ENCODE assay signal across 8 mouse cellular contexts in the genomic region with DNA sequence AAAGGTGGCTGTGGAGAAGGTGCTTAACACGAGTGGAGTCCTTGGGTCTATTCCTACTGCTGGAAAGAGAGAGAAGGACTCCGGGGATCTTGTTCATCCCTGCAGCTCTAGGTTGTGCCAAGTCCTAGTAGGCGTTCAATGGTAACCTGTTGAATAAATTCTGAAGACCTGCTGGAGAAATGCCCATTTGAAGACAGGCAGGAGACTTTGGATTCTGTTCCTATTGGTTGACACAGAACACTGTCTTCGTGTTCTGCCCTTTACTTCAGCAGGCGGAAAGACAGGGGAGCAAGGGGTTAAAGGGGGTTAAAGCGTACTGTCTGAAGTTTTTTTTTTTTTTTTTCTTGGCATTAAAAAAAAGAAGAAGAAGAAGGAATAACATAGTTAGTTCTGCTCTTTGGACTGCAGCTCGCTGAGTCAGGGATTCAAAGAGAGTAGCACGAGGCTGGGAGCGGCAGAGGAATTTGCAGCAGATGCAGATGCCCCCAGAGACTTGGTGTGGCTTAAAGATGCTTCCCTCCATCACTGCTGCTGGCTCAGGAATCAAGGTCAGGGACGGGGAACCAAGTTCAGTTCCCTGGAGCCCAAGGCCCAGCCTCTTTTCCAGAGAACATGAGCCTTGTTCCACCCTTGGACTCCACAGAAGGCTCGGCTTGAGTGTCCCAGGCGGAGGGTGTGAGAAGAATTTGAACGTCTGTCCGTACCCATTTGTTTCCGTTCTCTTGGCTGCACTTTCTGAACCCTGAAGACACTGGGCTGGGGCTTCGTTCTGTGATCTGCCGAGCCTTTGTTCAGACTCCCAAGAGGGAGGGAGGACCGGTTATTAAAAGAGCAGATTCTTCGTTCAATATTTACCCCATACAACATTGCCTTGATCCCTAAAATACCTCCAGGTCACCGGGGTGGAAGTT. TPM values are rescaled to one million over a fixed set of nuclear protein-coding genes. Genes with fewer than 3 reads are reported as not detected.
DNase-seq lines count a peak whose midpoint lies in the region; ATAC-seq and TF ChIP-seq lines count a peak whose summit lies in the region.

No protein-coding gene starts in this region.

- no peak for ATAC-seq in megakaryocyte, adult 5-6 weeks (ENCODE audit: poor library complexity, severe bottlenecking)
- ATAC-seq in megakaryocyte progenitor cell, adult 5-6 weeks (replicated peaks; ENCODE audit: poor library complexity), result no peak

- H3K4me3 ChIP-seq in heart, embryonic 10.5 days, result no peak overlapping the region
- no peak overlapping the region for H3K4me3 ChIP-seq in bone marrow macrophage, adult 2 months (ENCODE audit: insufficient read depth, low read length)

- intact Hi-C loops in heart, postnatal 36 days (cut with DNase I), result no loop called here

- H3K27me3 ChIP-seq in heart, embryonic 10.5 days (ENCODE audit: insufficient read depth, poor library complexity, severe bottlenecking), result 0 out of 2 replicates have a peak, but pooled peaks cover 5% of the 10 kb centered on the region

- H3K27ac ChIP-seq in heart, embryonic 10.5 days, result no peak overlapping the region
- H3K27ac ChIP-seq in bone marrow macrophage, adult 2 months (ENCODE audit: insufficient read depth, low read depth, low read length), result peak overlapping the region; percentile 33

- H3K36me3 ChIP-seq in heart, embryonic 10.5 days, result no peaks in the 10 kb centered on the region

- peak; percentile 99 for DNase-seq in heart, adult 11 months
- DNase-seq in heart, embryonic 10.5 days (ENCODE audit: low spot score), result no peak
- DNase-seq in heart, postnatal 36 days, result peak; percentile 71 to 78
- DNase-seq in lung, postnatal 14 days, result peak; percentile 59
- DNase-seq in cerebellum, postnatal 14 days, result no peak

- 0 out of 2 replicates have a peak, but pooled peaks cover 3% of the 10 kb centered on the region for H3K9me3 ChIP-seq in heart, embryonic 10.5 days

- TF ChIP-seq CTCF in bone marrow macrophage, adult 2 months (IDR thresholded peaks at IDR 0.05; ENCODE audit: low read depth, low read length), result no peak

- no peak for TF ChIP-seq POLR2A in bone marrow macrophage, adult 2 months (IDR thresholded peaks at IDR 0.05; ENCODE audit: borderline replicate concordance, low read depth, low read length)

- peaks cover 11% of the 10 kb centered on the region for H3K4me1 ChIP-seq in heart, embryonic 10.5 days
- H3K4me1 ChIP-seq in bone marrow macrophage, adult 2 months (ENCODE audit: control insufficient read depth, insufficient read depth, low read length), result peaks cover 15% of the 10 kb centered on the region

- WGBS in heart, embryonic 10.5 days, result 64% methylated on average over 20 of the region's 20 CpGs

RNA-seq across cellular contexts. Expression of a gene that starts 17.4 kb away (rescaled TPM):
- 450 and 452 TPM in 2 replicates for polyA plus RNA-seq in heart, embryonic 10.5 days (2016; fragmentation: Nextera tagmentation; extraction: Ambion mirVana)
- 483 and 496 TPM in 2 replicates for polyA plus RNA-seq in bone marrow macrophage, adult 2 months (2012; ENCODE audit: insufficient read depth, insufficient read length, missing spikeins)
- total RNA-seq in heart, postnatal 36 days (2021), result 100 to 1,000 TPM; 393 to 443 TPM
- total RNA-seq in megakaryocyte, adult 5-6 weeks (2015), result 683 and 689 TPM in 2 replicates
- 251 and 275 TPM in 2 replicates for total RNA-seq in megakaryocyte, adult 5-6 weeks (2017)
- 409 and 415 TPM in 2 replicates for total RNA-seq in megakaryocyte progenitor cell, adult 5-6 weeks (2015)
- total RNA-seq in megakaryocyte progenitor cell, adult 5-6 weeks (2017), result 139 and 157 TPM in 2 replicates

RNA-seq across cellular contexts. Expression of a gene that starts 44.4 kb away (rescaled TPM):
- 532 and 637 TPM in 2 replicates for polyA plus RNA-seq in heart, embryonic 10.5 days (2016; fragmentation: Nextera tagmentation; extraction: Ambion mirVana)
- 151 and 166 TPM in 2 replicates for polyA plus RNA-seq in bone marrow macrophage, adult 2 months (2012; ENCODE audit: insufficient read depth, insufficient read length, missing spikeins)
- total RNA-seq in heart, postnatal 36 days (2021), result 100 to 1,000 TPM; 679 to 769 TPM
- 318 and 395 TPM in 2 replicates for total RNA-seq in megakaryocyte, adult 5-6 weeks (2015)
- total RNA-seq in megakaryocyte, adult 5-6 weeks (2017), result 120 and 123 TPM in 2 replicates
- 517 and 531 TPM in 2 replicates for total RNA-seq in megakaryocyte progenitor cell, adult 5-6 weeks (2015)
- 167 and 172 TPM in 2 replicates for total RNA-seq in megakaryocyte progenitor cell, adult 5-6 weeks (2017)

Comparison
In these comparisons a context has a peak if more than half of its experiments do, and no peak if none do; other contexts are left out.
1. DNase-seq: peak in heart, adult 11 months (single experiment), heart, postnatal 36 days (2 of 2) and lung, postnatal 14 days (single experiment); none in heart, embryonic 10.5 days (single experiment) and cerebellum, postnatal 14 days (0 of 2).